Mouse (Mus musculus) 3T3-L1 (cell line): ENCODE measurements around the gene Car1.
"Not testable (repeated sequence)": the region's sequence is repeated elsewhere in the genome, so short reads cannot be mapped to it uniquely, and the experiment has no call there.

Experiments used
- DNase-seq: peaks from one replicate; pipeline ENCODE4 v3.0.0-alpha.2; 2015; ENCODE audit warnings: low read depth, low spot score

Car1 gene

DNA sequence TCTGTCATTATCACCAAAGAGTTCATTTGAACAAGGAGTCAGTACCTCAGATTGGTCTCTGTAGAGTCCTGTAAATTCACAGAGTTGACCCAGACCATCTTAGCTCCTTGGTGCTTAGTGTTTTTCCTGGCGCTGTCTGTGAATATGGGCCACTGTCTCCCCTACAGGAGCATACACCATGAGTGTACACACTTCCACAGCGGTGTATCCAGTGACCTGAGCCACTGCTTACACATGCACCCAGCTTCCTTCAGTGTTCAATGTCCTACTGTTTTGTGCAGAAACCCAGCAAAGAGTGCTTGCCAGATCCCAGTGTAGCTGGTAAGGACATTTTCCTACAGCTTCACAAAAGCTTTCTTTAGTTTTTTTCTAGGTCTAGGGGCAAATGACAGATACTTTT lies 22.8 kb downstream of the Car1 start:
- no peak for DNase-seq

DNA sequence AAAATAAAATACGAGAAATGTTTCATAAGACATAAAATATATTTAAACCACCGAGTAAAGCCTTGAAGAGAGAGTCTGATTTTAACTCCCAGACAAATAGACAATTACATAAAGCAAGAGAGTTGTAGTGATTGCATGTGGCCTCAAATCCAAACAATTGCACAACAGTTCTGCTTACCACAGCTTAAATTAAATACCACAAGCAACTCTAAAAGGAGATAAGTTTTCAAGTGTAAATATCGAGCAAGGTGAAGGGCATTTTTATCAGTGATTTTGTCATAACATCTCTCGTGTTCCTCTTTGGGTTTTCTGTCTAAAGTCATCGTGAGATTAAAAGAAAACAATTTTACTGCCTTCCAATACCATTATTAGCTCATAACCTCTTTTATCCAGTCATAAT lies 25.0 kb downstream of the Car1 start:
- DNase-seq = not testable (repeated sequence)

DNA sequence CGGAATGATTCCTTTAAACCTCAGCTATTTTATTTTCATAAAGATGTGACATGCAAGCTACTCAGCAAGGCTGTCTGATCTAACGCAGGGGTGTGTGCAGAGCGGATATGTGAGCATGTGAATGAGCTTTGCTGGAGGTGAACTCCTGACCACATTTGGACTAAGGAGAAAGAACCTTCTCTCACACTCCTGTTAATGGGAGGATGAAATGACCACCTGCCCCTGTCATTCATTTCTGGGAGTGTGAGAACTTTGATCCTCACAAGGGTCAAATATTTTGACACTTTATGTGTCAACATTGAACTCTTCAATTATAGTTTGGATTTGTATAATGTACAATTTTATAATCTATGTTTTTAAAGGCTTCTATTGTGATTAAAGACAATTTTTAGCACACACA lies 25.8 kb downstream of the Car1 start:
- DNase-seq = not testable (repeated sequence)

DNA sequence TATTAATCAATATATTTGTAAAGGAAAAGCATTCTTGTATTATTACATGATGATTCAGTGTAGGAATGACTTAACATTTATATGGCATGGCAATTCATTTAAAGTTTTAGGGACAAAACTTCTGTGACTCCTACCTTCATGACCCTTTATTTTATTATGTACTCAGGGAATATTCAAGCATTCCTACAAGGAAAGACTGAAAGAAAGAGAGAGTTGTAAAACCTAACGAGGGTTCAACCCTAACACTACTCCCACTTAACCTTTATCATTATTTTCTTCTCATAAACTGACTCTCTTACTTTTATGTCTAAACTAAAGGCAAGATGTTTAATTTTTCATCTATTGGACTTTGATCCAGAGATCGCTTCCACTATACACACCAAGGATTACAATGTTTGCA lies 28.0 kb downstream of the Car1 start:
- no peak for DNase-seq

DNA sequence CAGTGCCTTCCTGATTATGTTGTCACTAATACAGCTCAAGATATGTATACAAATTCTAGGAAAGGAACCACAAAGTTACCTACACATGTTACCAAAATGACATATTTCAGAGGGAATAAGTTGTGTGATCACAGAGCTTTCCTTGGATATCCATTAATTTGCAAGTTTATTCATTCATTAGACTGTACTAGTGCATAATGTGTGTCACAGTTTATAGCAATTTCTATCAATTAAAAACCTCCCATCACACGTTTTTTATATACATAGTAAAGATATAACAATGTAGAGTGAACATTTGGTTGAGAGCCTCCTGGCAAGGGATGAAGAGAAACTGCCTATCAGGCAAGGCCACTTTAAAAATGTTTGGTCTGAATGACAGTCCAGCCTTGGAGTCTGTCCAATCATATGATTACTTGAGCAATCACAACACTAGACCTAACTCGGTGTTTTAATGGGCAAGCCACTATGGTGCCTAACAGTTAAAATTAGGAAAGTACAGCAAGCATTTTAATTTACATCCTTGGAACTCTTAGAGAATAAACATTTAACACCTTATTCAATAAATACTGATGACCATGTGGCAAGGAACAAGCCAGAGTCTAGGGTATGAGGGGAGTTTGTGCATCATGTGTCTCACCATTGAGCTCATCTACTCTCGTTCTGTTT lies 31.5 kb downstream of the Car1 start:
- DNase-seq = not testable (repeated sequence)

DNA sequence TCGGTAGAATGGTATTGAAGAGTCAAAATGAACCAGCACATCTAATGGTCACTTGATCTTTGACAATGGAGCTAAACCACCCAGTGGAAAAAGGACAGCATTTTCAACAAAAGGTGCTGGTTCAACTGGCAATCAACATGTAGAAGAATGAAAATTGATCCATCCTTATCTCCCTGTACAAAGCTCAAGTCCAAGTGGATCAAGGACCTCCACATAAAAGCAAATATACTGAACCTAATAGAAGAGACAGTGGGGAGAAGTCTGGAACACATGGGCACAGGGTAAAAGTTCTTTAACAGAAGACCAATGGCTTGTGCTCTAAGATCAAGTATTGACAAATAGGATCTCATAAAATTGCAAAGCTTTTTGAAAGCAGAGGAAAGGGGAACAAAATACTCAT lies 33.6 kb downstream of the Car1 start:
- not testable (repeated sequence) for DNase-seq

DNA sequence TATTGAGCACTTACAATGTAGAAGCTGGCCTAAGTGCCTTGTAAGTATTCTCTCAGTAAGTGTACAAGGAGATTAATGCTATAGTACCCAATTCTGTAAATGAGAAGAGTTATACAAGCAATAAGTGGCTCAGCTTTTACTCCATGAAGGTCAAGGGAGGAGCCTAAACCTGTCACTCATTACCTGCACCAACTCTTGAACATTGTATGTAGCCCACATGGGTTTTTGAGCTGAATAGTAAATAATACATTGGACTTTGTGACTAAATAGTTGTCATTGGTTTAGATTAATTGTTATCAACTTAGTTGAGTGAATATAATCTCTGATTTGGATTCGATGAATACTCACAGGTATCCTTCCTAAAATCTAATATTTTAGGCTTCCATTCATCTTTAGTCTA lies 35.7 kb downstream of the Car1 start:
- not testable (repeated sequence) for DNase-seq

DNA sequence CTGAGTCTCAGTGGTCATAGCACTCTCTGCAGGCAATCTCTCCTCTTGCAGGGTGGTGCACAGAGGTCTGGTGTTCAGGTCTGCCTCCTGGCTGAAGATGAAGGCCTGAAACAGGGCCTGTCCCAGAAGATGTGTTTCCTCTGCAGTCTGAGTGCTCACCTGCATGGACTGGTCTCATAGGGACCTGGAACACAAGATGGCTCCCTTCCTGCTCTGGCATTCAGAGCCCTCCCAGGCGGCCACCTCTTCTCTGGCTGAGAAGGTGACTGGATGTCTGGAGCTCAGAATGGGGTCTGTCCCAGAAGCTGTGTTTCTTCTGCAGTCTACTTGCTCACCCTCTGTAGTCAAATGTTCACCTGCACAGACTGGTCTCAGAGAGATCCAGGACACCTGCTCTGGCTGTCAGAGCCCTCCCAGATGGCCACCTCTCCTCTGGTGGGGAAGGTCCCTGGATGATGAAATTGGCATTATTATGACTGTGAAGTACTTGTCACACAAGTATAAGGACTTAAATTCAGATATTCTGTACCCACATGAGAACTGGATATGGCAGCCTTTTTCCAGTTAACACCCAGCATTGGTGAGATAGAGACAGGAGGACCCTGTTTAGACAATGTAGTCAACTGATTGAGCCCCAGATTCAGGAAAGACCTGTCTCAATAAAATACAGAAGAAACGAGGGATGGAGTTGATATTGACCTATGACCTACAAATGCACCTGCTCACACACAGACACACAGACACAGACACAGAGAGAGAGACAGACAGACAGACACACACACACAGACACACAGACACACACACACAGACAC lies 43.2 kb downstream of the Car1 start:
- DNase-seq = no peak

DNA sequence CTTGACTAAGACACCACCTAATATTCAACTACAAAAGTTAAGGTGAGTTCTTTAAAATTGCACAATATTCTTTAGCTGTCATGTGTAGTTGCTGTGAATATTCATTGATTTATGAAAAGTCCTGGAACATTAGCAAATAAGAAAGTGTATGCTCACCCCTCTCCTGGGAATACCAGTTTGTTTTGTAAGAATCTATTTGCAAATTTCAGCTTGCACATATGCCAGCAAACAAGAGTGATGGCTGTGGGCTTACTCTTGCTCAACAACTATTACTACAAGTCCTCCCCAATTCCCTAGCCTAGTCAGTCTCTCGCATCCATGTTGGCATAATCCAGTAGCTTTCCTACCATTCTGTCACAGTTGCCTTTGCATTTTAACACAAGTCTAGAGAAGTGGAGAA lies 52.5 kb downstream of the Car1 start:
- no peak for DNase-seq

DNA sequence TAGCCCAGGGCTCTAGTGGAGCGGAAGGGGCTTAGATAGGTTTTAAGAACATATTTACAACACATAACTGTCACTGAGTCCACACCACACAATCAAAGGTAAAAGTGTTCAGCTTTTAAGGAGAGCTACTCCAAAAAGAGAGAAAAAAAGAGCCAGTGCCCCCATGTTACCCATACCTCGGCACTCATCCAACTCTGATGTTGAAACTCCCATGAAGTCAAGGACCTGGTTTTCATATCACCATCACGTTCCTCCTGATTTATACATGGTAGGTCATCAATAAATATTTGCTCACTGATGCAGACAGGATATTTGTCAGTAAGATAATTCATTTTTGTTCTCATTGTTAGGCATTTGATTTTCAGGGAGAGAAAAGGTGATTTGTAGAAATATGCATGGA lies 62.1 kb downstream of the Car1 start:
- DNase-seq = no peak

DNA sequence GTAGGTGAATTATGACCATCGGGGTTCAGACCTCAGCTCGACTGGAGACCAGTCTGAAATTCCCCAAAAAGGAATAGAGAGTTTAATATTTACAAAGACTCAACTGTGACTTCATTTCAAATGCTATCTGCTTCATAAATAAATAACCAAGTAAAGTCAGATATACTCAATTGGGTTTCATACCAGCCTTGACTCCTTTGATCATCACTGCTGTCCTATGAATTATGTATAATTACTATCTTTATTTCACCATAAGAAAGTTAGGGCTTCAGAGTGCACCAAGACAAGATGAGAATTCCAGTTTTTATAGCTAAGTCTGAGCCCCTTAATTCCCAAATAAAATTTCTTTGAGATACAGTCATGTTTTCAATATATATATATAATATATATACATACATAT lies 69.9 kb downstream of the Car1 start:
- no peak for DNase-seq

DNA sequence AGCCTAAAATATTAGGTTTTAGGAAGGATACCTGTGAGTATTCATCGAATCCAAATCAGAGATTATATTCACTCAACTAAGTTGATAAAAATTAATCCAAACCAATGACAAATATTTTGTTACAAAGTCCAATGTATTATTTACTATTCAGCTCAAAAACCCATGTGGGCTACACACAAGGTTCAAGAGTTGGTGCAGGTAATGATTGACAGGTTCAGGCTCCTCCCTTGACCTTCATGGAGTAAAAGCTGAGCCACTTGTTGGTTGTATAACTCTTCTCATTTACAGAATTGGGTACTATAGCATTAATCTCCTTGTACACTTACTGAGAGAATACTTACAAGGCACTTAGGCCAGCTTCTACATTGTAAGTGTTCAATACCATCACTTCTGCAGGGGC lies 80.7 kb downstream of the Car1 start:
- DNase-seq = not testable (repeated sequence)

DNA sequence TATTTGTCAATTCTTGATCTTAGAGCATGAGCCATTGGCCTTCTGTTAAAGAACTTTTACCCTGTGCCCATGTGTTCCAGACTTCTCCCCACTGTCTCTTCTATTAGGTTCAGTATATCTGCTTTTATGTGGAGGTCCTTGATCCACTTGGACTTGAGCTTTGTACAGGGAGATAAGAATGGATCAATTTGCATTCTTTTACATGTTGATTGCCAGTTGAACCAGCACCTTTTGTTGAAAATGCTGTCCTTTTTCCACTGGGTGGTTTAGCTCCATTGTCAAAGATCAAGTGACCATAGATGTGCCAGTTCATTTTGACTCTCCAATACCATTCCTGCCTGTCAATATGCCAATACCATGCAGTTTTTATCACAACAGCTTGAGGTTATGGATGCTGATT lies 82.7 kb downstream of the Car1 start:
- not testable (repeated sequence) for DNase-seq
